Mouse (Mus musculus) heart, embryonic 10.5 days (tissue): ENCODE measurements at regions not wholly inside any gene's neighbourhood (a gene's known extent, or its start where the extent isn't known, plus 50 kb on each side); places are given as distances from the start of the nearest gene placed in this dataset.

ENCODE experiments used
- DNase-seq: peaks from one replicate; pipeline ENCODE4 v3.0.0-alpha.2; 2017; ENCODE audit warnings: low spot score
- H3K27ac ChIP-seq: fragments of 300-500 bp; sonication (generic); 2 replicates; pipeline ENCODE4 v1.5.1; 2016; ENCODE audit warnings: mild to moderate bottlenecking
- H3K27me3 ChIP-seq: fragments of 300-500 bp; sonication (generic); 2 replicates; pipeline ENCODE4 v1.6.1; 2016; ENCODE audit warnings: mild to moderate bottlenecking; ENCODE audit not compliant: poor library complexity, insufficient read depth, severe bottlenecking
- H3K36me3 ChIP-seq: fragments of 300-500 bp; sonication (generic); 2 replicates; pipeline ENCODE4 v1.6.1; 2016; ENCODE audit warnings: mild to moderate bottlenecking, moderate library complexity
- H3K4me1 ChIP-seq: fragments of 300-500 bp; sonication (generic); 2 replicates; pipeline ENCODE4 v1.6.1; 2016; ENCODE audit warnings: mild to moderate bottlenecking
- H3K4me3 ChIP-seq: fragments of 300-500 bp; sonication (generic); 2 replicates; pipeline ENCODE4 v1.5.1; 2016; ENCODE audit warnings: mild to moderate bottlenecking, moderate library complexity
- H3K9me3 ChIP-seq: fragments of 300-500 bp; sonication (generic); 2 replicates; pipeline ENCODE4 v1.6.1; 2016; ENCODE audit warnings: mild to moderate bottlenecking, moderate library complexity
- WGBS: fragments of 180-500 bp; shearing (Covaris S2); methylation state at CpG from one replicate; pipeline ENCODE4 v1.1.7; 2016; 5-methylcytosine and 5-hydroxymethylcytosine counted together

DNA sequence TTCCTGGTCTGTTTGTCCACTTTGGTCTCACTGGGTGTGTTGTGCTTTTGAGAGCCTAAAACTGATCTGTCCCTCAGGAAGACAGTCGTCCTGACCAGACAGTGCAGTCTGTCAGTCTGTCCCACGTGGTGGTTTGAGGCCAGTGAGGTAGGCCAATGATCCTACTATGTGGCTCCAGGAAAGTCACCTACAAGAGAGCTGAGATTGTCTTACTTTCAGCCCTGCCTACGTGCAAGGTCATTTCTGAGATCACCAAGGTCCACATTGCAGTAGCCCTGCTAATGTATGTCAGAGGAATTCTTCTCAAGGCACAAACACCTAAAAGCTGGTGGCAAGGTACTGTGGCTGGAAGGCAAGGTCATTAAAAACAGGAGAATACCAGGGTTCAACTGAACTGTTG lies 53.9 kb upstream of the Armc2 start:
- Histone ChIP-seq H3K9me3 (no peaks in the 10 kb centered on the region), H3K27ac (peak overlapping the region; percentile 66; the same call in 1 of the 2 replicates), H3K4me1 (peaks cover 32% of the 10 kb centered on the region), H3K27me3 (peaks cover 5% of the 10 kb centered on the region; the same call in 1 of the 2 replicates), H3K4me3 (no peak overlapping the region), H3K36me3 (no peaks in the 10 kb centered on the region)
- WGBS, result 32% methylated on average over 3 of the region's 3 CpGs
- DNase-seq, result no peak

DNA sequence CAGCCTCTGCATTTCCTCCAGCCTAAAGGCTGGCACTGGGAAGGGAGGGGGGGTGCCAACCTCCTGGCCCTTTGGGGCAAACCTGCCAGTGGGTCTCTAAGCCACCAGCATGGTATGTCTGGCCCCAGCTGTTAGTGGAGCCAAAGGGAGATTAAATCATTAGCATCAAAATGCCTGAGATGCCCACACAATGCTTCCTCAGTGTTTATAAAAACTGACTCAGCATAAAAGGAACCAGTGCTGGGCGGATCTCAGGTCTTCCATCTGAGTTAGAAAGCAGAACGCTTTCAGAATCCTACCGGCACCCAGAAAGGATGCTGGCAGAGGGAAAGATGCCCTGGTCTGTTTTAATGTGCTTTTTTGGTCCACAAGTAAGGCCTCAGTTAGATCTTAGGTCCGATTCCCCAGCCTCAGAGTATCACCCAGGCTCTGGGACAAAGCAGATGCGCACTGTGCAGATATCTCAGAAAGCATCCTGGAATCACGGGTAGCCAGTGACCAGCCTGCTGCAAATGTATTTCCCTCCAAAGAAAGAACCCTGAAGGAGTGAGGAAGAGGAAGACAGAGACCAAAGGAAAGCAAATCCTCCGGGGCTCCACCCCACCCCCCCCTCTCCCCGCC lies 53.3 kb upstream of the Armc2 start:
- DNase-seq, result no peak
- H3K27me3 ChIP-seq, result peaks cover 5% of the 10 kb centered on the region; the same call in 1 of the 2 replicates
- H3K27ac ChIP-seq, result peak overlapping the region; percentile 66; the same call in 1 of the 2 replicates
- H3K36me3 ChIP-seq, result no peaks in the 10 kb centered on the region
- peaks cover 32% of the 10 kb centered on the region for H3K4me1 ChIP-seq
- H3K4me3 ChIP-seq, result no peak overlapping the region
- H3K9me3 ChIP-seq, result no peaks in the 10 kb centered on the region
- WGBS, result 32% methylated on average over 8 of the region's 8 CpGs

DNA sequence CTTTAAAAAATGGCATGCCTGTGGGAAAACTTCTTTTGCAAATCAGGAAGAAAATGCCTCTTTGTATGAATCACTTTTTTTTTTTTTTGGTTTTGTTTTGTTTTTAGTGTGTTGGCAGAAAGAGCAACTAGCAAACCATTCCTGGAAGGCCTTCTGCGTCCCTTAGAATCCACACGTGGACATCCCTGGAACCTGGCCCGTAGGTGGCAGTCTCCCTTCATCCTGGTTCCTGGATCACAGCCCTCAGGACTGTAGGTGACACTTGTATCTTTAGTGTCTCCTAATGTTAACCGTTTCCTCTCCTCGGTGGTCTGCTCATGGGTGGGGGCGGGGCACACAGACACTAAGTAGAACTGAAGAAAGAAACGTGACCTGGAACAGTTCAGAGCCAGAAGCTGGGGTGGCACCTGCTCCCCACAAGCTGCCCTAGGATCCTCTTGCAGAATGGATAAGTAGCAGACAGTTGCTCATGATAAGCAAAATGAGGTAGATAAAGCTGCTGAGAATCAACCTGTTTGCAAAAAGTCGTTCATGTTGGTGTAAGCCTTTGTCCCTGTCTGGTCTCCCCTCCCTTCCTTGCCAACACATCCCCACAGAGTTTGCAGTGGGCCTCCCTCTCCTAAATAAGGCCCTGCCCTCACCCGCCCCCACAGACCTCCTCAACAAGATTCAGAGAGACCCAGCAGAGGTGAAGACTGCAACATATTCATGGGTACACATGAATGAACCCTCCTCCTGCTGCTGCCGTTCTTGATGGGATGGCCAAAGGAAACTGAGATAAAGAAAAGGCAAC lies 52.6 kb upstream of the Armc2 start:
- Histone ChIP-seq H3K9me3 (no peaks in the 10 kb centered on the region), H3K4me3 (no peak overlapping the region), H3K36me3 (no peaks in the 10 kb centered on the region), H3K27ac (no peak overlapping the region), H3K27me3 (peaks cover 5% of the 10 kb centered on the region; the same call in 1 of the 2 replicates), H3K4me1 (peaks cover 32% of the 10 kb centered on the region)
- peak; percentile 83 for DNase-seq
- 15% methylated on average over 10 of the region's 10 CpGs for WGBS

DNA sequence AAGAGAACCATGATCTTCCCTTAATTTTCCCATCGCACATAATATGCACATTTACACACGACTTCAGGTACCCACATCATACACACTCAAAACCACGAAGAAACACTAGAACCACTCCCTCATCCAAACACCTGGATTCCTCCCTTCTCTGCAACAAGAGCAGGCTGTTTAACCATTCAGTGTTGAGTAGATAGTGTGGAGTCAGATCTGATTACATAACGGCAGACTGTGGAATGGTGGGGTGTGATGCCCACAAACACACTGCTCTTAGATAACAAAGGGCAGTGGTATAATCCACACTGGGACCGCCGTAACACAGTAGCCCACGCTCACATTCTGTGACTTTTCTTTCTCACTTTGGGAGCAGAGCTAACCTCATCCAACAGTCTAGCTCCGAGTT lies 51.5 kb upstream of the Armc2 start:
- peaks cover 32% of the 10 kb centered on the region for H3K4me1 ChIP-seq

GRCm38 (mm10) chr10:42068497-42068896 lies 50.3 kb upstream of the Armc2 start:
- DNase-seq, result no peak
- Histone ChIP-seq H3K36me3 (no peaks in the 10 kb centered on the region), H3K27me3 (peaks cover 5% of the 10 kb centered on the region; the same call in 1 of the 2 replicates), H3K4me1 (peaks cover 27% of the 10 kb centered on the region), H3K27ac (no peak overlapping the region), H3K9me3 (no peaks in the 10 kb centered on the region), H3K4me3 (no peak overlapping the region)
- 79% methylated on average over 2 of the region's 2 CpGs for WGBS

More for the DNA sequence above, 51.5 kb upstream of the Armc2 start:
- Histone ChIP-seq H3K9me3 (no peaks in the 10 kb centered on the region), H3K27ac (no peak overlapping the region), H3K36me3 (no peaks in the 10 kb centered on the region), H3K4me3 (no peak overlapping the region), H3K27me3 (peaks cover 5% of the 10 kb centered on the region; the same call in 1 of the 2 replicates)
- DNase-seq, result no peak
- 82% methylated on average over 8 of the region's 8 CpGs for WGBS
